Comparison of ENCODE assay signal across 10 mouse cellular contexts in the genomic region with DNA sequence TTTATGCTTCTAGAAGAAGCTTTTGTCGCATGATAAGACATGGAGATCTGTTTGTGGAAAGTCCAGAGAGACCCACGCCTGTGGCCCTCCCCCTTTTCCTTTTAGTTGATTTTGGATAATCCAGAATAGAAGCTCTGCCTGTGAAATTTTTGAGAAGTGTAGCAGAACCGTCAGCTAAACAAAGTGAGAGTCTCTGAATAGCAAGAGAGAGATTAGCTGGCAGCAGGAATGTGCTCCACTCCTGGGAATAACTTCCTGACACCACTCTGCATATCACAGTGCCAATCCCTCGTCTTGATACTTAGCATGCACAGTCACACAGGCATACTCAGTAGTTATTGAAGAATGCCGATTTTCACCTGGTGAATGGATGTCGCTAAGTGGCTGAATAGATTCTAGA.
DNase-seq lines count a peak whose midpoint lies in the region; ATAC-seq and TF ChIP-seq lines count a peak whose summit lies in the region.
"Had no signal": no experiment of that assay in that cellular context is flagged by ENCODE, and none has a peak within 500 bp of the region (broad histone marks: within the 10 kb centered on the region; RNA-seq: fewer than 3 reads in every experiment).

No protein-coding gene starts in this region.

- H3K9me3 ChIP-seq in intestine, embryonic 14.5 days (ENCODE audit: control insufficient read depth, low read length): no peaks in the 10 kb centered on the region
- no peaks in the 10 kb centered on the region for H3K9me3 ChIP-seq in intestine, postnatal 0 days (ENCODE audit: control insufficient read depth)
- no peaks in the 10 kb centered on the region for H3K9me3 ChIP-seq in forebrain, embryonic 12.5 days
- H3K9me3 ChIP-seq in midbrain, embryonic 13.5 days: no peaks in the 10 kb centered on the region
- H3K9me3 ChIP-seq: liver, embryonic 13.5 days had no signal

- no peaks in the 10 kb centered on the region for H3K36me3 ChIP-seq in intestine, embryonic 14.5 days (ENCODE audit: control insufficient read depth, insufficient read depth, low read length)
- H3K36me3 ChIP-seq in intestine, postnatal 0 days (ENCODE audit: control insufficient read depth, insufficient read depth): no peaks in the 10 kb centered on the region
- H3K36me3 ChIP-seq in forebrain, embryonic 12.5 days (replicated peaks): no peaks in the 10 kb centered on the region
- H3K36me3 ChIP-seq in midbrain, embryonic 13.5 days: no peaks in the 10 kb centered on the region
- H3K36me3 ChIP-seq: liver, embryonic 13.5 days had no signal

- TF ChIP-seq CTCF in intestine, postnatal 0 days (IDR thresholded peaks at IDR 0.05; ENCODE audit: low read depth): no peak

- no peak for DNase-seq in intestine, embryonic 14.5 days (ENCODE audit: low spot score)
- DNase-seq in heart, postnatal 10 days: peak; percentile 43 to 45
- no peak for DNase-seq in cerebellum, postnatal 4 days (ENCODE audit: low spot score in 2 of 2)
- no peak for DNase-seq in retina, postnatal 1 day
- no peak for DNase-seq in spleen, postnatal 36 days (ENCODE audit: low spot score in 2 of 2)
- DNase-seq: cerebellum, adult 8-10 months; liver, embryonic 13.5 days had no signal

- 45% methylated on average over 6 of the region's 6 CpGs for WGBS in intestine, embryonic 14.5 days
- 39% methylated on average over 6 of the region's 6 CpGs for WGBS in intestine, postnatal 0 days
- WGBS in forebrain, embryonic 12.5 days: 34% methylated on average over 6 of the region's 6 CpGs
- 21% methylated on average over 6 of the region's 6 CpGs for WGBS in midbrain, embryonic 13.5 days

- intact Hi-C loops in heart, postnatal 10 days (cut with DNase I): loop anchor here (5.0 kb wide), 1 partner anchor 97 kb away; a partner anchor contains a TSS

- no peak overlapping the region for H3K4me3 ChIP-seq in intestine, embryonic 14.5 days (ENCODE audit: low read depth, low read length)
- H3K4me3 ChIP-seq in intestine, postnatal 0 days (ENCODE audit: low read depth, low read length): no peak overlapping the region
- no peak overlapping the region for H3K4me3 ChIP-seq in forebrain, embryonic 12.5 days (replicated peaks)
- H3K4me3 ChIP-seq in midbrain, embryonic 13.5 days (replicated peaks): no peak overlapping the region
- H3K4me3 ChIP-seq: liver, embryonic 13.5 days had no signal

- peaks cover 28% of the 10 kb centered on the region for H3K4me1 ChIP-seq in intestine, embryonic 14.5 days (replicated peaks; ENCODE audit: control insufficient read depth, insufficient read depth, low read length)
- no peaks in the 10 kb centered on the region for H3K4me1 ChIP-seq in intestine, postnatal 0 days (replicated peaks; ENCODE audit: control insufficient read depth, insufficient read depth, low read length)
- peaks cover 11% of the 10 kb centered on the region for H3K4me1 ChIP-seq in forebrain, embryonic 12.5 days
- peaks cover 11% of the 10 kb centered on the region for H3K4me1 ChIP-seq in midbrain, embryonic 13.5 days (replicated peaks)

- H3K9ac ChIP-seq in intestine, embryonic 14.5 days (ENCODE audit: low read length): no peak overlapping the region
- no peak overlapping the region for H3K9ac ChIP-seq in intestine, postnatal 0 days (ENCODE audit: low read depth, low read length)
- H3K9ac ChIP-seq in forebrain, embryonic 12.5 days: no peak overlapping the region
- H3K9ac ChIP-seq in midbrain, embryonic 13.5 days (replicated peaks): no peak overlapping the region
- H3K9ac ChIP-seq: liver, embryonic 13.5 days had no signal

- H3K27me3 ChIP-seq in intestine, embryonic 14.5 days (replicated peaks; ENCODE audit: control insufficient read depth, insufficient read depth, low read length): no peaks in the 10 kb centered on the region
- H3K27me3 ChIP-seq in intestine, postnatal 0 days (replicated peaks; ENCODE audit: control insufficient read depth, insufficient read depth, low read length): no peaks in the 10 kb centered on the region
- H3K27me3 ChIP-seq in forebrain, embryonic 12.5 days: no peaks in the 10 kb centered on the region
- no peaks in the 10 kb centered on the region for H3K27me3 ChIP-seq in midbrain, embryonic 13.5 days

- ATAC-seq in intestine, embryonic 14.5 days (replicated peaks; ENCODE audit: low FRiP score, low TSS enrichment, low read depth): no peak
- ATAC-seq in intestine, postnatal 0 days: no peak
- peak; percentile 58; the same call in 1 of the 2 replicates for ATAC-seq in forebrain, embryonic 12.5 days (ENCODE audit: low FRiP score)
- peak; percentile 74 for ATAC-seq in midbrain, embryonic 13.5 days

- H3K27ac ChIP-seq in intestine, embryonic 14.5 days (ENCODE audit: low read depth): peak overlapping the region; percentile 30; the same call in 1 of the 2 replicates
- H3K27ac ChIP-seq in intestine, postnatal 0 days (ENCODE audit: low read depth, low read length): no peak overlapping the region
- H3K27ac ChIP-seq in forebrain, embryonic 12.5 days: peak overlapping the region; percentile 33; the same call in 1 of the 2 replicates
- 0 out of 2 replicates have a peak overlapping the region, but pooled peaks have one; percentile 44 for H3K27ac ChIP-seq in midbrain, embryonic 13.5 days
- H3K27ac ChIP-seq: liver, embryonic 13.5 days had no signal

- no peak overlapping the region for H3K4me2 ChIP-seq in intestine, embryonic 14.5 days (ENCODE audit: low read length)
- H3K4me2 ChIP-seq in intestine, postnatal 0 days (replicated peaks; ENCODE audit: low read depth): no peak overlapping the region; the same call in 1 of the 2 replicates
- no peak overlapping the region for H3K4me2 ChIP-seq in forebrain, embryonic 12.5 days
- H3K4me2 ChIP-seq in midbrain, embryonic 13.5 days (replicated peaks): no peak overlapping the region; the same call in 1 of the 2 replicates
- H3K4me2 ChIP-seq: liver, embryonic 13.5 days had no signal

Comparison
In these comparisons a context has a peak if more than half of its experiments do, and no peak if none do; other contexts are left out.
1. ATAC-seq: peak in forebrain, embryonic 12.5 days (single experiment) and midbrain, embryonic 13.5 days (single experiment); none in intestine, embryonic 14.5 days (single experiment) and intestine, postnatal 0 days (single experiment).
2. DNase-seq: peak in heart, postnatal 10 days (2 of 2); none in intestine, embryonic 14.5 days (single experiment), cerebellum, postnatal 4 days (0 of 2), retina, postnatal 1 day (single experiment) and spleen, postnatal 36 days (0 of 2).